Mouse (Mus musculus) liver (tissue): ENCODE results near the gene Plekhg5.

Experiments
- DNase-seq: peaks from one replicate; pipeline ENCODE4 v3.0.0-alpha.2; 2020; ENCODE audit warnings: mixed read lengths

Plekhg5 gene

DNA sequence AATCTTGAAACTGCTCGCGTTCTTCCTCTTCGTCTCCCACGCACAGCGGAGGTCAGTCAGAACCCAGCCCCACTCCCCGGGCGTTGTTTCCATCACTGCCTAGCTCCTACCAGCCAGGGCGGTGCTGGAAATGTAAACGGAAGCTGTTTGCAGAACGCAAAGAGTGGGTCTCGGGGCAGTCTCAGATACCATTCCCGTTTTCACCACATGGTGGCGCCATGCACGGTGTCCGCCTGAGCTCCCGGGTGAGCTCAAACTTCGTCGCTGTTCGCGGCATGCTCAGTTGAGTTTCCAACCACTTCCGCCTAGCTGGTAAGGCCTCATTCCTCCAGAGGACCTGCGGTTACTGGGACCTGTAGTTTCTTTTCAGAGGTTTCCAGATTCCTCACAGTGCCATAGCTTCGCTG lies 81.5 kb downstream of the Plekhg5 start:
- peak; percentile 85 for DNase-seq

DNA sequence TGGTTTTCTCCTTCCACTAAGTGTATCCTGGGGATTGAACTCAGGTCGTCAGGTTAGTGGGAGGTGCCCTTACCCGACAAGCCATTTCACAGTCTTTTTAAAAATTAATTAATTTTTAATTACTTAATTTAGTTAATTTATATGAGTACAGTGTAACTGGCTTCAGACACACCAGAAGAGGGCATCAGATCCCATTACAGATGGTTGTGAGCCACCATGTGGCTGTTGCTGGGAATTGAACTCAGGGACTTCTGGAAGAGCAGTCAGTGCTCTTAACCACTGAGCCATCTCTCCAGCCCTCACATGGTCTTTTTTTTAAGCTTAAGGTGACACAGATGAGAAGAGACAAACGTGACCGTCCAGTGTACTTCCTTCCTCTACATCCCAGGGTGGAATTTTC lies 82.7 kb downstream of the Plekhg5 start:
- DNase-seq: no peak

DNA sequence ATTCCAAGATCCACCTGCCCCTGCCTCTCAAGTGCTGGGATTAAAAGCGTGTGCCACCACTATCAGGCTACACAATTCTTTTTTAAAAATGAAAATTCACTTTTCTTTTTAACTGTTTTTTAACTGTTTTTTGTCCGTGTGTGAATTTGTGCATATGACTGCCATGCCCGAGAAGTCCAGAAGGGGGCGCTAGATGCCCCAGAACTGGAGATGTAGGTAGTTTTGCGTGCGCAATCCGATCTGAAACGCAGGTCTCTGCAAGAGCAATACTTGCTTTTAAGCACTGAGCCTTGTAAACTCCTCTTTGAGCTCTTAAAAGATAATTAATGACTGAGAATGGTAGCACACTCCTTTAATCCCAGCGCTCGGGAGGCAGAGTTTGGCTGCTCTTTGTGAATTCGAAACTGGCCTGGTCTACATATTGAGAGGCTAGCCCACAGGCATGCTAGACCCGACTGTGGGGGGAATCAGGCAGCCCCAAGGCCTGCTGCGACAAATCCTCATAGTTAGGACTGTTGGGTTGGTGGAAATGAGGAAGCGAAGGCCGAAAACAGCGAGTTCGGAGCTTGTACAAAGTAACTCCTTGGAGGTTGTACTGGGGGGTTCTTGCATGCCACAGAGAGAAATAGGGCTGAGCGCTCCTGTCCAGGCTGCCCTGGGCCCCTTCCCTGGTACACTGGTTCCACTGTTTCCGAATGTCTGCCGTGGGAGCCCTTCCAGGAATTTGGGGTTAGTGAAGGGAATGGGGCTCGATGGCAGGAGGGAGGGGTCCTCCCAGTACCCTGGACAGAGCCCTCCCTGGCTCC lies 85.7 kb downstream of the Plekhg5 start:
- peak; percentile 62 for DNase-seq

DNA sequence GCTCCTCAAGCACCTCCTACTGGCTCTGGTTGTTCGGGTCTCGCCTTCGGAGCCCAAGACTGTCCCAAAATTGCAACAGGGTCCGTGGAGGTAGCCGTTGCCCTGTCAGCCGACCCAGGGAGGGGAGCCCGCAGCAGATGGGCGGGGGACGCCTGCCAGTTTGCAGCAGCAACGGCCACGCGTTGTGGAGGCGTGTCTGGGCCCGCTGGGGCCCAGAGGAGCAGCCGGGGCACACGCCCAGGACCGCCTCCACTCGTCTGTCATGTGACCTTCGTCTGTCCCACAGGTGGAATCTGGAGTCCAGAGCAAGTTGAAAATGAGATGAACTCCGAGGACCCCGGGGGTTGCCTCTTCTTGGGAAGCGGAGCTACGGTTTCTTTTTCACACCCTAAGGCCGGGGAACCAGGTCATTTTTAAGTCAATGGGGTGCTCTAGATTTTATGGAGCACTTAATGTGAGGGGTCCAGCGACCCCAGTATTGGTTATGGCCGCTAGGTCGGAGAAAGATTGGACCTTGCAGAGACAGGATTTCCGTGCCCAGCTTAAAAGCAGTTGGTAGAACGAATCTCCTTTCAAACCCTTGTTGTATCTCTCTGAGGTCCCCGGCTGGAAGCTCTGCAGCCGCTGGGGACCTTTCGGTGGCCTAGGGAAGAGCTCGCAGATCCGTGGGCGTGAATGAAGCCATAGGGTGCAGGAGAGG lies 86.4 kb downstream of the Plekhg5 start, which contains the start of gene Hes2:
Gene Hes2 (plus strand): TSS at position 283 of the 700 bp plus-strand sequence.
- peak; percentile 38 for DNase-seq

DNA sequence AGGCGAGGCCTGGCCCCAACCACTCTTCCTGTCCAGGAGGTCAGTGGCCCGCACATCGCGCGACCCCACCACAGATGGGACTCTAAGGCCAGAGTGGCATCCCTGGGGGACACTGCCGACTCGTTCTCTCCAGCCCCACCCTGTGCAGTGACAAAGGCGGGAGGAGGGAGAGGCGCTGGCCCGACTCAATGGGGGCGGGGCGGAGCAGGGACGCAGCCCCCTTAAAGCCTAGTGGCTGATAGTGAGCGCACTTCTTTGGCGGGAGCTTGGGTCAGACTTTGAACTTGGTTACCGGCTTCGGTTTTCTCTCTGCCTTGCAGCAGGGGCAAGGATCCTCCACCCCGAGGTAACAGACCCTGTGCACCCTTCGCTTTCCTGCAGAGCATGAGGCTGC lies 87.0 kb downstream of the Plekhg5 start:
- no peak for DNase-seq

DNA sequence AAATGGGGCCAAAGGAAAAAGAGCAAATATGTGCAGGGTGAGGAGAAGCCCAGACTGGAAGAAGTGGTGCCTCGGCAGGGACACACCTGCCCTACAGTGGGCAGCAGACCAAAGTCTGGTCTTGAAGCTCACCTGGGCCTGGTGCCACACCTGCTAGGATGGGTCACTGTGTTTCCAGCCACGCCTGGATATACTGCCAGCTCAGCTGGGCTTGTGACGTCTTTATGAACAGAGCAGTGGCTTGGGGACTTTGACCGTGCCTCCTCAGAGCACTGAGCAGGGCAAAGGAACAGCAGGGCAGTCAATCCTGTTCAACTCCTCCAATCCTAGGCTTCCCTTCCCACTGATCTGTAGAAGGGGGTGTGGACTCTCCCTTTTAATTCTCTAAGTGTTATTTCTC lies 88.5 kb downstream of the Plekhg5 start:
- DNase-seq: no peak

DNA sequence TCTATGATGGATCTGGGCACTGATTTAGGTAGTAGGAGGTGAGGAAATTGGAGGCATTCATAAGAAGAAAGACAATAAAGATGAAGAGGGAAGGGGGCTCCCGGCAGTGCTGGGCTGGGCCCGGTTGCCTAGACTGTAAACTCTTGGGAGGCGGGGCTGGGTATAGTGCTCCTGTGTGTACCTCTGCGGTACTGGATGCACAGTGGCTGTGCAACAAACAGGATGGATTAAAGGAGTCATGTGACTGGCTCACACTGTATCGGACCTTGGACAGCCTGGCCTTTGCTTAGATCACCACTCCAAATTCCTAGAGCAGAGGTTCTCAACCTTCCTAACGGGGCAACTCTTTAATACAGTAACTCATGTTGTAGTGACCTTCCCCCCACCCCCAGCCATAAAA lies 89.3 kb downstream of the Plekhg5 start:
- no peak for DNase-seq

DNA sequence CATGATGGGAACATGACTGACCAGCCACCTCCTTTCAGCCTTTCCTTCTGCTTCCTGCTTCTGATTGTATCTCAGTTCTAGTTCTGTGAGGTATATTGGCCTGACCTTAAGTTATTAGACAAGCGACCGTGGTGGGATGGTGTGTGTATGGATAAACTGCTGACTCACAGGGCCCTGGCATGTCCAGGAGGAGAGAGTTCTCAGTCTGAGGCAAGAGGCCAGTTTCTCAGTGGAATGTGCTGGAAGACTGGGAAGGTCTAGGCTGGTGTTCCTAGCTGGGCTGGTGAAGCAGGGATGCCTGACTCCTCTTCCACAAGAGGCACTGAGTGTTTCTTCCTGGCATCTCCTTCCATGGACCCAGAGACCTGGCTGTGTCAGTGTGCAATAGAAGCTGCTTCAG lies 90.5 kb downstream of the Plekhg5 start:
- DNase-seq: no peak
